ENCODE assay signal across 25 mouse cellular contexts in genomic region chr5:96972474-96973130, GRCm38 (mm10). TPM values are rescaled to one million over a fixed set of nuclear protein-coding genes. Genes with fewer than 3 reads are reported as not detected.
DNase-seq lines count a peak whose midpoint lies in the region; ATAC-seq lines count a peak whose summit lies in the region.
"Had no signal": no experiment of that assay in that cellular context is flagged by ENCODE, and none has a peak within 500 bp of the region (broad histone marks: within the 10 kb centered on the region; RNA-seq: fewer than 3 reads in every experiment).

No protein-coding gene starts in this region.

- no peak overlapping the region for H3K9ac ChIP-seq in liver, embryonic 11.5 days (ENCODE audit: low read depth, low read length)
- H3K9ac ChIP-seq in liver, embryonic 16.5 days (ENCODE audit: low read depth, low read length): no peak overlapping the region
- H3K9ac ChIP-seq: embryonic facial prominence, embryonic 12.5 days; embryonic facial prominence, embryonic 15.5 days; forebrain, postnatal 0 days; heart, embryonic 13.5 days; hindbrain, embryonic 12.5 days; hindbrain, embryonic 15.5 days had no signal

- 83% methylated on average over 5 of the region's 5 CpGs for WGBS in liver, embryonic 11.5 days
- WGBS in liver, embryonic 16.5 days (ENCODE audit: insufficient replicate concordance): 77% methylated on average over 5 of the region's 5 CpGs

- no peak overlapping the region for H3K4me3 ChIP-seq in liver, embryonic 11.5 days (ENCODE audit: low read depth, low read length)
- H3K4me3 ChIP-seq in liver, embryonic 16.5 days (ENCODE audit: low read depth, low read length): no peak overlapping the region
- H3K4me3 ChIP-seq: embryonic facial prominence, embryonic 12.5 days; embryonic facial prominence, embryonic 15.5 days; heart, adult 2 months; heart, embryonic 10.5 days; heart, embryonic 13.5 days; hindbrain, embryonic 12.5 days; hindbrain, embryonic 15.5 days had no signal

- peaks cover 9% of the 10 kb centered on the region for H3K4me1 ChIP-seq in liver, embryonic 11.5 days (replicated peaks; ENCODE audit: control insufficient read depth, insufficient read depth, low read length)
- H3K4me1 ChIP-seq in liver, embryonic 16.5 days (ENCODE audit: control insufficient read depth, low read depth, low read length): peaks cover 20% of the 10 kb centered on the region
- H3K4me1 ChIP-seq: embryonic facial prominence, embryonic 15.5 days; hindbrain, embryonic 15.5 days had no signal

- no peaks in the 10 kb centered on the region for H3K27me3 ChIP-seq in liver, embryonic 11.5 days (replicated peaks; ENCODE audit: control insufficient read depth, insufficient read depth, low read length)
- no peaks in the 10 kb centered on the region for H3K27me3 ChIP-seq in liver, embryonic 16.5 days (ENCODE audit: control insufficient read depth, insufficient read depth, low read depth, low read length)
- H3K27me3 ChIP-seq: CH12.LX; embryonic facial prominence, embryonic 12.5 days; embryonic facial prominence, embryonic 15.5 days; heart, embryonic 13.5 days; hindbrain, embryonic 12.5 days; hindbrain, embryonic 15.5 days had no signal

- no peak for DNase-seq in liver, embryonic 11.5 days (ENCODE audit: low spot score)
- DNase-seq in liver: no peak
- peak; percentile 61 for DNase-seq in ES-CJ7 (ENCODE audit: low read depth, low spot score)
- DNase-seq in R1 (ENCODE audit: low read depth, low spot score): peak; percentile 61
- no peak for DNase-seq in left cerebral cortex, postnatal 14 days (ENCODE audit: low spot score in 2 of 2)
- DNase-seq in layer of hippocampus, postnatal 25 days (ENCODE audit: extremely low spot score in 1 of 2, low spot score in 1 of 2): no peak
- DNase-seq: adrenal gland, postnatal 10 days; adrenal gland, postnatal 36 days; B cell, adult 2 months; cerebellum, adult 18-20 months; cerebellum, adult 9-10 months; cerebellum, postnatal 14 days; forebrain, postnatal 0 days; gastrocnemius, postnatal 25 days; heart, adult 2 months had no signal

- intact Hi-C loops in left cerebral cortex, postnatal 14 days (cut with DNase I): no loop called here

- no peak overlapping the region for H3K27ac ChIP-seq in liver, embryonic 11.5 days (ENCODE audit: low read depth, low read length)
- H3K27ac ChIP-seq in liver, embryonic 16.5 days (ENCODE audit: low read length): 0 out of 2 replicates have a peak overlapping the region, but pooled peaks have one; percentile 12
- H3K27ac ChIP-seq: embryonic facial prominence, embryonic 12.5 days; embryonic facial prominence, embryonic 15.5 days; heart, adult 2 months; heart, embryonic 10.5 days; heart, embryonic 13.5 days; hindbrain, embryonic 12.5 days; hindbrain, embryonic 15.5 days had no signal

- H3K9me3 ChIP-seq in liver, embryonic 11.5 days (ENCODE audit: control insufficient read depth, low read length): no peaks in the 10 kb centered on the region
- no peaks in the 10 kb centered on the region for H3K9me3 ChIP-seq in liver, embryonic 16.5 days (replicated peaks; ENCODE audit: control insufficient read depth, low read length)
- H3K9me3 ChIP-seq: embryonic facial prominence, embryonic 12.5 days; embryonic facial prominence, embryonic 15.5 days; heart, embryonic 10.5 days; heart, embryonic 13.5 days; hindbrain, embryonic 12.5 days; hindbrain, embryonic 15.5 days had no signal

- ATAC-seq in liver, embryonic 11.5 days (replicated peaks; ENCODE audit: low FRiP score): 0 out of 2 replicates have a peak, but pooled peaks have one; percentile 17
- no peak for ATAC-seq in liver, embryonic 16.5 days (ENCODE audit: low read depth)
- ATAC-seq: forebrain, embryonic 14.5 days; forebrain, postnatal 0 days had no signal

- H3K4me2 ChIP-seq in liver, embryonic 11.5 days: no peak overlapping the region
- H3K4me2 ChIP-seq in liver, embryonic 16.5 days (ENCODE audit: low read depth, low read length): no peak overlapping the region
- H3K4me2 ChIP-seq: embryonic facial prominence, embryonic 12.5 days; embryonic facial prominence, embryonic 15.5 days; heart, embryonic 13.5 days; hindbrain, embryonic 12.5 days; hindbrain, embryonic 15.5 days had no signal

- H3K36me3 ChIP-seq in liver, embryonic 11.5 days (ENCODE audit: control insufficient read depth, insufficient read depth, low read length): no peaks in the 10 kb centered on the region
- no peaks in the 10 kb centered on the region for H3K36me3 ChIP-seq in liver, embryonic 16.5 days (ENCODE audit: control insufficient read depth, insufficient read depth)
- H3K36me3 ChIP-seq: embryonic facial prominence, embryonic 12.5 days; embryonic facial prominence, embryonic 15.5 days; G1E; heart, embryonic 10.5 days; heart, embryonic 13.5 days; hindbrain, embryonic 12.5 days; hindbrain, embryonic 15.5 days had no signal

RNA-seq across cellular contexts. Expression of gene Bmp2k, which starts 24.9 kb away (rescaled TPM):
- polyA plus RNA-seq in liver, embryonic 11.5 days (2014; fragmentation: Nextera tagmentation; extraction: Ambion mirVana): 31.1 and 34.5 TPM in 2 replicates
- 25.9 and 26.5 TPM in 2 replicates for polyA plus RNA-seq in liver, embryonic 16.5 days (2015; fragmentation: Nextera tagmentation; extraction: Ambion mirVana)
- 10 to 100 TPM; 12.8 to 13.5 TPM for total RNA-seq in left cerebral cortex, postnatal 14 days (2021)
- total RNA-seq in layer of hippocampus, postnatal 25 days (2021): 10 to 100 TPM; 13.1 TPM

Comparison
In these comparisons a context has a peak if more than half of its experiments do, and no peak if none do; other contexts are left out.
1. DNase-seq: peak in ES-CJ7 (single experiment) and R1 (single experiment); none in liver, embryonic 11.5 days (single experiment), liver (single experiment), left cerebral cortex, postnatal 14 days (0 of 2) and layer of hippocampus, postnatal 25 days (0 of 2).